Comparison of ENCODE assay signal across 14 mouse cellular contexts in genomic region chr17:65830216-65830863, GRCm38 (mm10). TPM values are rescaled to one million over a fixed set of nuclear protein-coding genes. Genes with fewer than 3 reads are reported as not detected.
DNase-seq lines count a peak whose midpoint lies in the region; ATAC-seq and TF ChIP-seq lines count a peak whose summit lies in the region.
"Had no signal": no experiment of that assay in that cellular context is flagged by ENCODE, and none has a peak within 500 bp of the region (broad histone marks: within the 10 kb centered on the region; RNA-seq: fewer than 3 reads in every experiment).

No protein-coding gene starts in this region.

- H3K27ac ChIP-seq in embryonic facial prominence, embryonic 11.5 days (replicated peaks; ENCODE audit: low read depth, low read length): no peak overlapping the region
- no peak overlapping the region for H3K27ac ChIP-seq in embryonic facial prominence, embryonic 10.5 days (replicated peaks)
- H3K27ac ChIP-seq in left cerebral cortex, adult 2 months: no peak overlapping the region
- H3K27ac ChIP-seq in neural tube, embryonic 15.5 days (replicated peaks): no peak overlapping the region
- H3K27ac ChIP-seq: embryonic facial prominence, embryonic 13.5 days; limb, embryonic 15.5 days had no signal

- no peaks in the 10 kb centered on the region for H3K27me3 ChIP-seq in embryonic facial prominence, embryonic 11.5 days (ENCODE audit: control insufficient read depth, insufficient read depth, low read length)
- no peaks in the 10 kb centered on the region for H3K27me3 ChIP-seq in embryonic facial prominence, embryonic 10.5 days (replicated peaks; ENCODE audit: low read depth, poor library complexity, severe bottlenecking)
- H3K27me3 ChIP-seq in neural tube, embryonic 15.5 days (replicated peaks): no peaks in the 10 kb centered on the region
- H3K27me3 ChIP-seq: embryonic facial prominence, embryonic 13.5 days; limb, embryonic 15.5 days had no signal

- ATAC-seq in embryonic facial prominence, embryonic 11.5 days (replicated peaks; ENCODE audit: insufficient number of reproducible peaks, low FRiP score, low TSS enrichment, low read depth): 0 out of 2 replicates have a peak, but pooled peaks have one; percentile 29
- ATAC-seq in neural tube, embryonic 15.5 days (ENCODE audit: low FRiP score): no peak
- ATAC-seq in erythroid progenitor cell, adult 5-6 weeks (replicated peaks; ENCODE audit: low FRiP score, poor library complexity, severe bottlenecking): no peak
- ATAC-seq: midbrain, embryonic 16.5 days had no signal

- no peaks in the 10 kb centered on the region for H3K9me3 ChIP-seq in embryonic facial prominence, embryonic 11.5 days (replicated peaks; ENCODE audit: control insufficient read depth, low read length)
- H3K9me3 ChIP-seq in embryonic facial prominence, embryonic 10.5 days: no peaks in the 10 kb centered on the region
- no peaks in the 10 kb centered on the region for H3K9me3 ChIP-seq in neural tube, embryonic 15.5 days (replicated peaks)
- H3K9me3 ChIP-seq: embryonic facial prominence, embryonic 13.5 days; limb, embryonic 15.5 days had no signal

- DNase-seq in embryonic facial prominence, embryonic 11.5 days (ENCODE audit: low spot score): no peak
- DNase-seq in embryonic facial prominence, embryonic 10.5 days (ENCODE audit: low spot score): no peak
- no peak for DNase-seq in left cerebral cortex, adult 2 months (ENCODE audit: extremely low spot score in 1 of 2, low spot score in 2 of 2)
- no peak for DNase-seq in left cerebral cortex, postnatal 36 days (ENCODE audit: low spot score in 2 of 2)
- DNase-seq in MN1 (ENCODE audit: low spot score): peak; percentile 54
- peak; percentile 21 for DNase-seq in lung, postnatal 36 days
- DNase-seq: cerebellum, adult 11 months; layer of hippocampus, postnatal 36 days had no signal

- H3K4me3 ChIP-seq in embryonic facial prominence, embryonic 11.5 days (ENCODE audit: low read depth, low read length): no peak overlapping the region
- H3K4me3 ChIP-seq in embryonic facial prominence, embryonic 10.5 days: no peak overlapping the region
- H3K4me3 ChIP-seq in left cerebral cortex, adult 2 months: no peak overlapping the region
- no peak overlapping the region for H3K4me3 ChIP-seq in neural tube, embryonic 15.5 days (replicated peaks)
- H3K4me3 ChIP-seq: embryonic facial prominence, embryonic 13.5 days; limb, embryonic 15.5 days had no signal

- no peaks in the 10 kb centered on the region for H3K4me1 ChIP-seq in embryonic facial prominence, embryonic 11.5 days (ENCODE audit: control insufficient read depth, insufficient read depth, low read length)
- H3K4me1 ChIP-seq in embryonic facial prominence, embryonic 10.5 days: no peaks in the 10 kb centered on the region
- peaks cover 10% of the 10 kb centered on the region for H3K4me1 ChIP-seq in neural tube, embryonic 15.5 days
- H3K4me1 ChIP-seq: embryonic facial prominence, embryonic 13.5 days; limb, embryonic 15.5 days had no signal

- intact Hi-C loops in left cerebral cortex, adult 2 months (cut with DNase I): no loop called here
- intact Hi-C loops in left cerebral cortex, postnatal 36 days (cut with DNase I): no loop called here

- 93% methylated on average over 13 of the region's 13 CpGs for WGBS in embryonic facial prominence, embryonic 11.5 days
- WGBS in embryonic facial prominence, embryonic 10.5 days: 93% methylated on average over 13 of the region's 13 CpGs
- WGBS in neural tube, embryonic 15.5 days: 94% methylated on average over 13 of the region's 13 CpGs

- H3K4me2 ChIP-seq in embryonic facial prominence, embryonic 11.5 days (ENCODE audit: low read depth, low read length): no peak overlapping the region
- H3K4me2 ChIP-seq in neural tube, embryonic 15.5 days: no peak overlapping the region
- H3K4me2 ChIP-seq: embryonic facial prominence, embryonic 13.5 days; heart, embryonic 11.5 days; limb, embryonic 15.5 days had no signal

- peaks cover 8% of the 10 kb centered on the region for H3K36me3 ChIP-seq in embryonic facial prominence, embryonic 11.5 days (replicated peaks; ENCODE audit: control insufficient read depth, insufficient read depth, low read depth, low read length)
- H3K36me3 ChIP-seq in embryonic facial prominence, embryonic 10.5 days (replicated peaks): peaks cover 93% of the 10 kb centered on the region
- H3K36me3 ChIP-seq in neural tube, embryonic 15.5 days: peaks cover 64% of the 10 kb centered on the region

- TF ChIP-seq CTCF in left cerebral cortex, adult 2 months (IDR thresholded peaks at IDR 0.05): peak; percentile 14; the same call in 1 of the 2 replicates

- H3K9ac ChIP-seq in embryonic facial prominence, embryonic 11.5 days (replicated peaks; ENCODE audit: low read length): no peak overlapping the region
- no peak overlapping the region for H3K9ac ChIP-seq in neural tube, embryonic 15.5 days (replicated peaks)
- H3K9ac ChIP-seq: embryonic facial prominence, embryonic 13.5 days; limb, embryonic 15.5 days had no signal

RNA-seq across cellular contexts. Expression of gene Ppp4r1, which starts 48.0 kb away (rescaled TPM):
- polyA plus RNA-seq in embryonic facial prominence, embryonic 11.5 days (2014; fragmentation: Nextera tagmentation; extraction: Ambion mirVana): 63.5 and 65.1 TPM in 2 replicates
- polyA plus RNA-seq in embryonic facial prominence, embryonic 10.5 days (2016; fragmentation: Nextera tagmentation; extraction: Ambion mirVana): 61.4 and 67.4 TPM in 2 replicates
- 10 to 100 TPM; 46.5 to 52.5 TPM for total RNA-seq in left cerebral cortex, adult 2 months (2021)
- total RNA-seq in left cerebral cortex, postnatal 36 days (2021): 10 to 100 TPM; 37.4 to 64.8 TPM
- 36.3 and 40.1 TPM in 2 replicates for polyA plus RNA-seq in neural tube, embryonic 15.5 days (2015; fragmentation: Nextera tagmentation; extraction: Ambion mirVana)
- total RNA-seq in erythroid progenitor cell, adult 5-6 weeks (2015; ENCODE audit: low replicate concordance): 24.7 and 37.5 TPM in 2 replicates
- total RNA-seq in erythroid progenitor cell, adult 5-6 weeks (2017; ENCODE audit: low replicate concordance): 12.0 and 23.5 TPM in 2 replicates

RNA-seq across cellular contexts. Expression of gene Ralbp1, which starts 55.3 kb away (rescaled TPM):
- polyA plus RNA-seq in embryonic facial prominence, embryonic 11.5 days (2014; fragmentation: Nextera tagmentation; extraction: Ambion mirVana): 47.8 and 48.4 TPM in 2 replicates
- polyA plus RNA-seq in embryonic facial prominence, embryonic 10.5 days (2016; fragmentation: Nextera tagmentation; extraction: Ambion mirVana): 58.5 and 61.3 TPM in 2 replicates
- 10 to 100 TPM; 69.3 to 69.6 TPM for total RNA-seq in left cerebral cortex, adult 2 months (2021)
- 10 to 100 TPM; 62.1 to 64.0 TPM for total RNA-seq in left cerebral cortex, postnatal 36 days (2021)
- 58.7 and 75.5 TPM in 2 replicates for polyA plus RNA-seq in neural tube, embryonic 15.5 days (2015; fragmentation: Nextera tagmentation; extraction: Ambion mirVana)
- total RNA-seq in erythroid progenitor cell, adult 5-6 weeks (2015; ENCODE audit: low replicate concordance): 18.9 and 22.7 TPM in 2 replicates
- total RNA-seq in erythroid progenitor cell, adult 5-6 weeks (2017; ENCODE audit: low replicate concordance): 40.8 and 45.1 TPM in 2 replicates

RNA-seq across cellular contexts. Expression of gene Rab31, which starts 57.8 kb away (rescaled TPM):
- polyA plus RNA-seq in embryonic facial prominence, embryonic 11.5 days (2014; fragmentation: Nextera tagmentation; extraction: Ambion mirVana): 70.8 and 80.5 TPM in 2 replicates
- 54.6 and 58.7 TPM in 2 replicates for polyA plus RNA-seq in embryonic facial prominence, embryonic 10.5 days (2016; fragmentation: Nextera tagmentation; extraction: Ambion mirVana)
- 10 to 100 TPM; 53.6 to 54.7 TPM for total RNA-seq in left cerebral cortex, adult 2 months (2021)
- 10 to 100 TPM; 62.7 to 65.7 TPM for total RNA-seq in left cerebral cortex, postnatal 36 days (2021)
- polyA plus RNA-seq in neural tube, embryonic 15.5 days (2015; fragmentation: Nextera tagmentation; extraction: Ambion mirVana): 53.2 and 56.8 TPM in 2 replicates
- 9.4 and 10.5 TPM in 2 replicates for total RNA-seq in erythroid progenitor cell, adult 5-6 weeks (2015; ENCODE audit: low replicate concordance)
- 7.3 and 11.9 TPM in 2 replicates for total RNA-seq in erythroid progenitor cell, adult 5-6 weeks (2017; ENCODE audit: low replicate concordance)

Comparison
In these comparisons a context has a peak if more than half of its experiments do, and no peak if none do; other contexts are left out.
1. DNase-seq: peak in MN1 (single experiment) and lung, postnatal 36 days (single experiment); none in embryonic facial prominence, embryonic 11.5 days (single experiment), embryonic facial prominence, embryonic 10.5 days (single experiment), left cerebral cortex, adult 2 months (0 of 2) and left cerebral cortex, postnatal 36 days (0 of 2).
2. RNA of gene Rab31, which starts 57.8 kb away (total RNA-seq): 62.7 to 65.7 TPM in left cerebral cortex, postnatal 36 days and 53.6 to 54.7 TPM in left cerebral cortex, adult 2 months; 7.3 to 11.9 TPM in erythroid progenitor cell, adult 5-6 weeks; every median in the first group is over 4 times any median in the second.